Mouse (Mus musculus) midbrain, embryonic 14.5 days (tissue): ENCODE data around the gene Acsm1. TPM values are rescaled to one million over a fixed set of nuclear protein-coding genes. Genes with fewer than 3 reads are reported as not detected.

Source experiments
- ATAC-seq: fragments of 200-750 bp; cut with Nextera tagmentation; 2 replicates; pipeline ENCODE4 v1.8.0; 2017; ENCODE audit warnings: moderate number of reproducible peaks, moderate library complexity; ENCODE audit not compliant: low FRiP score, low TSS enrichment
- DNase-seq: peaks from one replicate; pipeline ENCODE4 v3.0.0-alpha.2; 2015
- H3K27ac ChIP-seq: fragments of 300-500 bp; sonication (generic); replicated peaks from 2 replicates; pipeline ENCODE4 v1.5.1; 2014; ENCODE audit warnings: mild to moderate bottlenecking, low read depth, low read length, moderate library complexity
- H3K27me3 ChIP-seq: fragments of 300-500 bp; sonication (generic); 2 replicates; pipeline ENCODE4 v1.6.1; 2014; ENCODE audit warnings: low read length, control low read depth, mixed read lengths; ENCODE audit not compliant: control insufficient read depth, insufficient read depth
- H3K36me3 ChIP-seq: fragments of 300-500 bp; sonication (generic); 2 replicates; pipeline ENCODE4 v1.6.1; 2014; ENCODE audit warnings: low read length, control low read depth; ENCODE audit not compliant: control insufficient read depth, insufficient read depth
- H3K4me1 ChIP-seq: fragments of 300-500 bp; sonication (generic); 2 replicates; pipeline ENCODE4 v1.6.1; 2014; ENCODE audit warnings: mild to moderate bottlenecking, antibody characterized with exemption, low read length, control low read depth; ENCODE audit not compliant: control insufficient read depth, insufficient read depth
- H3K4me2 ChIP-seq: fragments of 300-500 bp; sonication (generic); 2 replicates; pipeline ENCODE4 v1.6.1; 2014; ENCODE audit warnings: mild to moderate bottlenecking, low read length, moderate library complexity
- H3K4me3 ChIP-seq: fragments of 300-500 bp; sonication (generic); replicated peaks from 2 replicates; pipeline ENCODE4 v1.5.1; 2014; ENCODE audit warnings: low read depth, low read length
- H3K9ac ChIP-seq: fragments of 300-500 bp; sonication (generic); replicated peaks from 2 replicates; pipeline ENCODE4 v1.6.1; 2014; ENCODE audit warnings: mild to moderate bottlenecking, low read length, moderate library complexity
- H3K9me3 ChIP-seq: fragments of 300-500 bp; sonication (generic); 2 replicates; pipeline ENCODE4 v1.6.1; 2016; ENCODE audit warnings: low read length, control low read depth, mixed read lengths; ENCODE audit not compliant: control insufficient read depth
- WGBS: fragments of 180-500 bp; shearing (Covaris S2); extraction: QIAGEN DNeasy Blood & Tissue Kit; methylation state at CpG from one replicate; pipeline ENCODE4 v1.1.7; 2014; 5-methylcytosine and 5-hydroxymethylcytosine counted together
- polyA plus RNA-seq: library from polyadenylated mRNA; unstranded; fragments of >200 nt; fragmentation: Nextera tagmentation; extraction: Ambion mirVana; gene quantifications from 2 replicates; pipeline ENCODE4 v1.2.1, GENCODE M21; 2014

The Acsm1 gene
- polyA plus RNA-seq, 1 experiment from 2014 or later, result not detected

GRCm38 (mm10) chr7:119601195-119601953 is 5.5 kb upstream of the Acsm1 start:
- WGBS, result 89% methylated on average over 2 of the region's 2 CpGs
- no peak overlapping the region for H3K4me3 ChIP-seq
- no peak for ATAC-seq

DNA sequence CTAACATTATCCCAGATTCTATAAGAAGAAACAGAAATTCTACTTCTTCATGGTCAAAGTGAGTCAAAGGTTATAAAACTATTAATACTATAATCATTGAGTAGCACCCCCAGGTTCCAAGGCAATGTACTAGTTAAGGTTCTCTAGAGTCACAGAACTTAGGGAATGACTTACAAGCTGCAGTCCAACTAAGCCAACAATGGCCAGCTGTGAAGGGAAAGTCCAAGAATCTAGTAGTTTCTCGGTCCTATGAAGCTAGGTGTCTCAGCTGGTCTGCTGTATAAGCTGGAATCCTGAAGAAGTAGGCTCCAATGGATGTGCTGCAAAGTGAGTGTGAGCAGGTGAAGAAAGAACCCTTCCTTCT is 4.9 kb upstream of the Acsm1 start:
- no peak overlapping the region for H3K4me3 ChIP-seq
- H3K36me3 ChIP-seq, result no peaks in the 10 kb centered on the region
- H3K4me1 ChIP-seq, result no peaks in the 10 kb centered on the region
- DNase-seq (no peak), ATAC-seq (no peak)
- WGBS, result 83% methylated on average over 1 of the region's 1 CpGs
- no peak overlapping the region for H3K4me2 ChIP-seq
- H3K9ac ChIP-seq, result no peak overlapping the region
- no peaks in the 10 kb centered on the region for H3K27me3 ChIP-seq
- H3K27ac ChIP-seq, result no peak overlapping the region
- no peaks in the 10 kb centered on the region for H3K9me3 ChIP-seq

More at GRCm38 (mm10) chr7:119601195-119601953, 5.5 kb upstream of the Acsm1 start:
- no peak overlapping the region for H3K4me2 ChIP-seq
- H3K4me1 ChIP-seq, result no peaks in the 10 kb centered on the region
- H3K36me3 ChIP-seq, result no peaks in the 10 kb centered on the region
- no peak overlapping the region for H3K9ac ChIP-seq
- H3K9me3 ChIP-seq, result no peaks in the 10 kb centered on the region
- no peaks in the 10 kb centered on the region for H3K27me3 ChIP-seq
- no peak for DNase-seq
- H3K27ac ChIP-seq, result no peak overlapping the region

- Histone ChIP-seq H3K9me3 (no peaks in the 10 kb centered on the region), H3K27me3 (no peaks in the 10 kb centered on the region), H3K9ac (no peak overlapping the region), H3K27ac (no peak overlapping the region), H3K4me3 (no peak overlapping the region), H3K4me2 (no peak overlapping the region), H3K4me1 (no peaks in the 10 kb centered on the region), H3K36me3 (no peaks in the 10 kb centered on the region)
- ATAC-seq (no peak), DNase-seq (no peak)
- 89% methylated on average over 2 of the region's 2 CpGs for WGBS
Observed at GRCm38 (mm10) chr7:119604903-119605483, 1.8 kb upstream of the Acsm1 start.

- Histone ChIP-seq H3K36me3 (no peaks in the 10 kb centered on the region), H3K9ac (no peak overlapping the region), H3K4me3 (no peak overlapping the region), H3K4me1 (no peaks in the 10 kb centered on the region), H3K27me3 (no peaks in the 10 kb centered on the region), H3K4me2 (no peak overlapping the region), H3K9me3 (no peaks in the 10 kb centered on the region), H3K27ac (no peak overlapping the region)
- WGBS, result 72% methylated on average over 9 of the region's 9 CpGs
- DNase-seq (no peak), ATAC-seq (no peak)
Observed at GRCm38 (mm10) chr7:119605926-119606663, 731 bp upstream of the Acsm1 start.

DNA sequence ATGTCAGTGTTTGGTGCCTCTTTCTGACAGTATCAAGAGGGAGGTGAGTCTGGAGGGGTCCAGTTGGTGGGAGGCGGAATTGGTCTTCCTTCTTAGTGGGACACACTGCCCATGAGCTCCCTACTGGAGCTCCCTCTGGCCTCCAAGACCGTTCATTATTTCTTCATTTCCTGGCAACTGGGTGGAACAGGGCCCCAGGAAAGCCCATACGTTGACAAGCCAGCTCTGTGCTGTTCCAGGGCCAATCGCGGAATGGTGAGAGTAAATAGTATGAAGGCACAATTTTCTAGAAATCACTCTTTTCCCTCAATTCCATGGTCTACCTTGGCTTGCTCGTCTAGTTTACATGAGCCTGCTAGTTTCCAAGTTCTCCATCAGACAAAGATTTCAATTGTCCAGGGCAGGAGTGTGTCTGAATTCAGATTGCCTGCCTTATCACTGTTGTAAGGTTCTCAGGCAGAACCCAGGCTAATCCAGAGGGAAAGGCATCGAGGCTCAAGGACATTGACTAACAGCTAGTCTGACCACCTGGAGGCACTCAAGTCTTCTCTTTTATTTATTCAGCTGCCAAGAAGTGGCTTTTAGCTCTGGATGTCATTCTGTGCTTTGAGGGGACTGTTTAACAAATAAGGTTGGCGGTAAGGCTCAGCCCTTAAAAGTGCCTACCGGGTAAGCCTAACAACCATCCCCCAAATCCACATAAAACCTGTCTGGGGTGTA is 1.1 kb downstream of the Acsm1 start:
- no peaks in the 10 kb centered on the region for H3K27me3 ChIP-seq
- H3K4me3 ChIP-seq, result no peak overlapping the region
- WGBS, result 89% methylated on average over 9 of the region's 9 CpGs
- no peaks in the 10 kb centered on the region for H3K9me3 ChIP-seq
- H3K36me3 ChIP-seq, result no peaks in the 10 kb centered on the region
- DNase-seq, result no peak
- no peak for ATAC-seq
- no peaks in the 10 kb centered on the region for H3K4me1 ChIP-seq
- no peak overlapping the region for H3K9ac ChIP-seq
- H3K4me2 ChIP-seq, result no peak overlapping the region
- no peak overlapping the region for H3K27ac ChIP-seq

- ATAC-seq, result no peak
Observed at GRCm38 (mm10) chr7:119616531-119616930, 9.7 kb downstream of the Acsm1 start.

DNA sequence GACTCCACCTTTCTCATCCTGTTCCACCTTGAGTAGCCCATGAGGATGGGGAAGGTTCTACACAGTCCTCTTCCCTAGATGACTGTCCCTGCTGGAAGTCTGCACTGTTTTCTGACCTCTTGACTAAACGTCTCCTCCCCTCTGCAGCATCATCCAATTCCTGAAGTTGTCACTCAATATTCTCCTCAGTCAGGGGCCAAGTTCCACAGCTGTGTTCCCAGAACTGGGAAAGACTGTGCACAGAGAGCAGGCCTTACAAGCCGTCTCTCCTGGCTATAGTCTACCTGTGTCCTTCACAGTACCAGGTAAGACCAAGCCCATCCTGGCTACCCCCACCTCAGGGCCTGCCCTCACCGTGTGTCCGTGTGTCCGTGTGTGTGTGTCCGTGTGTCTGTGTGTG is 10.8 kb downstream of the Acsm1 start:
- Histone ChIP-seq H3K4me1 (no peaks in the 10 kb centered on the region), H3K4me3 (no peak overlapping the region), H3K9ac (no peak overlapping the region), H3K4me2 (no peak overlapping the region), H3K27me3 (no peaks in the 10 kb centered on the region), H3K36me3 (no peaks in the 10 kb centered on the region), H3K9me3 (no peaks in the 10 kb centered on the region), H3K27ac (no peak overlapping the region)
- ATAC-seq, result no peak
- WGBS, result 86% methylated on average over 6 of the region's 6 CpGs
- DNase-seq, result no peak

More at GRCm38 (mm10) chr7:119616531-119616930, 9.7 kb downstream of the Acsm1 start:
- no peak overlapping the region for H3K27ac ChIP-seq
- H3K4me2 ChIP-seq, result no peak overlapping the region
- no peaks in the 10 kb centered on the region for H3K4me1 ChIP-seq
- no peak for DNase-seq
- H3K4me3 ChIP-seq, result no peak overlapping the region
- H3K9me3 ChIP-seq, result no peaks in the 10 kb centered on the region
- H3K36me3 ChIP-seq, result no peaks in the 10 kb centered on the region
- H3K9ac ChIP-seq, result no peak overlapping the region
- no peaks in the 10 kb centered on the region for H3K27me3 ChIP-seq
- 75% methylated on average over 1 of the region's 1 CpGs for WGBS

DNA sequence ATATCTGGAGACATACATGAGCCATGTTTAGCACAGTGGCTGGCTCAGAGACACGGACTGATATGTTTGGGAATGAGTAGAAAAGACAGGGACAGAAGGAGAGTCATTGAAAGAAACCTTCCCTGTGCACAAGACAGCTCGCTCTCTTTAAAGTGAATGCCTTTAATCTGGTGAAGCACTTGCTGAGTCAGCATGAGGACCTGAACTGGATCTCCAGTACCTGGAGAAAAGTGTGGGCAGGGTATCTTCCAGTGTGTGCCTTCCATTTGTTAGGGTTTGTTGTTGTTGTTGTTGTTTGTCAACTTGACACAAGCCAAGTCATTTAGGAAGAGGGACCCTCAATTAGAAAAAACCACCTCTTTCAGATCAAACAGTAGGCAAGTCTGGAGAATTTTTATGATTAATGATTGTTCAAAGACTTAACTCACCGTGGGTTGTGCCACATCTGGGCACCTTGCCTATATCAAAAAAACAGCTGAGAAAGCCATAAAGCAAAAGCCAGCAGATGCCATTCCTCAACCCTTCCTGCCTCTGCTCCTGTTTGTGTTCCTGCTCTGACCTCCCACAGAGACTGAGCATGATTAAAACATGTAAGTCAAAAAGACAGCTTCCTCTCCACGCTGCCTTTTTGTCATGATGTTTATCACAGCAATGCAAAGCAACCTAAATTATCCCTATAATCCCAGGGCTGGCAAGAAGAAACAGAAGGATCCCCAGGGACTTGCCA is 11.5 kb downstream of the Acsm1 start:
- H3K27ac ChIP-seq, result no peak overlapping the region
- H3K27me3 ChIP-seq, result no peaks in the 10 kb centered on the region
- H3K9ac ChIP-seq, result no peak overlapping the region
- H3K4me3 ChIP-seq, result no peak overlapping the region
- no peaks in the 10 kb centered on the region for H3K4me1 ChIP-seq
- H3K36me3 ChIP-seq, result no peaks in the 10 kb centered on the region
- H3K4me2 ChIP-seq, result no peak overlapping the region
- H3K9me3 ChIP-seq, result no peaks in the 10 kb centered on the region
- 65% methylated on average over 4 of the region's 4 CpGs for WGBS
- ATAC-seq (no peak), DNase-seq (no peak)
